Mouse (Mus musculus): ENCODE results near the gene Marcks.

DNA sequence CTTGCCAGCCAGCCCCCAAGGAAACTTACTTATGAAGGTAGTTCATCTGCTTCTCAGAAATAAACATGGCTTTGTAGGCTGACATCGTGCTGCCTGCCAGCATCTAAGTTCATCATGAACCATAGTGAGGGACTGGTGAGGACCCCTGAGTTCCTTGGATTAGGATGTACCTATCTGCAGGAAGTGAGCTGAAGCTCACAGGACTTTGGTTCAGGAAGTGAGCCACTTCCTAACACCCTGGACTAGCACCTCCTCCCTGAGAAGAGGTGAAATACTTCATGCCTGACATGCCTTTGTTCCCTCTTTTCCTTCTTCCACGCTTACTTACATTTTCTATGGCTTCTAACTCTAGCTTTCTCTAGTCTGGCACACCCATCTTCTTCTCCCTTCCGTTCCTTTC is 42.2 kb downstream of the Marcks start:
- TF ChIP-seq POLR2A (IDR thresholded peaks at IDR 0.05; ENCODE audit: borderline replicate concordance, extremely low read depth, low read depth, low read length) (no peak), CTCF (IDR thresholded peaks at IDR 0.05; ENCODE audit: insufficient read depth, low read length) (no peak)

Measured in lung, adult 2 months (tissue).